Mouse (Mus musculus) heart, postnatal 36 days (tissue): Measurements from ENCODE around the gene Rnls. TPM values are rescaled to one million over a fixed set of nuclear protein-coding genes. Genes with fewer than 3 reads are reported as not detected.
"Not testable (repeated sequence)": the region's sequence is repeated elsewhere in the genome, so short reads cannot be mapped to it uniquely, and the experiment has no call there.

Experiments used
- DNase-seq, 2 experiments: peaks; one replicate each; pipeline ENCODE4 v3.0.0; 2021 to 2022
- intact Hi-C: fragments of 180-260 bp; cut with DNase I; formaldehyde crosslinking; loops from one replicate; pipeline ENCODE4 v1.15.1; 2025
- total RNA-seq, 2 experiments: library from RNA; stranded (reverse); gene quantifications; 2 replicates each; pipeline ENCODE4 v1.2.3; 2021

Gene Rnls
- total RNA-seq = 10 to 100 TPM; 14.3 to 16.2 TPM

DNA sequence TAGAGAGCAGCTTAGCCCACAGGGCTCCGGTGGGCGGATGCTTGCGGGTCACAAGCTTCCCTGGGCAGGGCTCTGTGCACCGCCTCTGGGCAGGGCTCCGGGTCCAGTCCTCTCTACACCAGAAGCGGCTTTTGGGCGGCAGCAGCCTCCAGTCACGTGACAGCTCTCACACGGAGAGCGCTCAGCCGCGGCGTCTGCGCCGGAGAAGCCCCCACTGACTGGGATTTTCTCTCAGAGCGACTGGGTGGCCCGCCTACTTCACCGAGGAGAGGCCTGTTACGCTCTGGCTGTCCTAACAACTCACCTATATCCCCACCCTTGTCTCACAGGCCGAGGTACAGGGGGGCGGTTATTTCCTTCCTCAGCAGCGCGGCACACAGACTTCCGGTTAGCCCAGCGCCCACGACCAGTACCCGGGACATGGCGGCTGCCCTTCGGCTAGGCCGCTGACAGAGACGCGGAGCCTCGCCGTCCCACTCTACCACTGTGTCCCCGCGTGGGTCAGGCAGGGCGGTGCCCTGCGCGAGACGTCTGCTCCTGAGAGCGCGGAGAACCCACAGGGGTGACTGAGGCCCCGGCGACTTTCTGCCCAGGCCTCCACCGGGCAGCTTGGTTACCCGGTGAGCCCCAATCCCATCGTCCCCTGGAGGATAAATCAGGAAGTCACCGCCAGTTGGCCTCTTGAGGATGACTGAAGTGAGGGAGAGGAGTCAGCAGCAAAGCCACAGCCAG lies at the start of gene Rnls:
TSS of gene Rnls (minus strand) at position 645 of the 732 bp plus-strand sequence.
- intact Hi-C loops = loop anchor here (10.0 kb wide), 1 partner anchor 193 kb away; no protein-coding TSS in a partner anchor
- peak; percentile 83 to 87 for DNase-seq

DNA sequence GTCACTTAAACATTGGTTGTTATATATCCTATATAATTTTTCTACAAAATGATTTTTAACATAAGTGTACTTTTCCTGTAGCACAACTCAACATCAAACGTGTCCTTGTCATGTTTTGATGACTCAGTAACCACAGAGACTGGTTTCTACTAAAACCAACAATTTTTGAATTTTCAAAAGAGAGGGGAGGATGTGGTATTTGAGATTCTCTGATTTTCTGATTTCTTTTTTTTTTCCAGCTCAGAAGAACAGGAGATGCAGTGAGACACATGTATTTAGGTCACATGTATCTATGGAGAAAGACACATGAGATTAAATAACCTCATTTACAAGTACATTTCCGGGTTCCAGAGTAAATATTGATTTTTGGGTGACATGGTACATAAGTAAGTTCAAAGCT lies 37.4 kb upstream of the Rnls start:
- no peak for DNase-seq

DNA sequence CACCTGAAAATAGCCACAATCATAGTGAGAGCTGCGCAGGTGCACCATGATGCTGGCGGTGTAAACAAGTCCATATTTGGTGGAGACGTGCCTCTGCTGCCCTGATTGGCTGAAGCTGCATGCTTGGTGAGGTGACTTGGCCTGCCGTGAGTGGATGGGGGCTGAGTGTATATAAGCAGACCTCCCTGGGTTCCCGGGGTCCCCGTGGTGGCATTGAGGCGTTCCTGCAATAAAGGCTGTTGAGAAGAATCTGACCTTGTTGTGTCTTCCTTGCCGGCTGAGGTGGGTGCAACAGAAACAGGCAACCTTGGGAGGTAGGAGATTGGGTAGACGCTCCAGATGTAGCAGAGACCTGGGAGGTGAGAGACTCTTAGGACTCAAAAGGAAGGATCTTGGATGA lies 27.3 kb upstream of the Rnls start:
- intact Hi-C loops, DNase-seq: not testable (repeated sequence)

More for the DNA sequence above, 37.4 kb upstream of the Rnls start:
- intact Hi-C loops = no loop called here

DNA sequence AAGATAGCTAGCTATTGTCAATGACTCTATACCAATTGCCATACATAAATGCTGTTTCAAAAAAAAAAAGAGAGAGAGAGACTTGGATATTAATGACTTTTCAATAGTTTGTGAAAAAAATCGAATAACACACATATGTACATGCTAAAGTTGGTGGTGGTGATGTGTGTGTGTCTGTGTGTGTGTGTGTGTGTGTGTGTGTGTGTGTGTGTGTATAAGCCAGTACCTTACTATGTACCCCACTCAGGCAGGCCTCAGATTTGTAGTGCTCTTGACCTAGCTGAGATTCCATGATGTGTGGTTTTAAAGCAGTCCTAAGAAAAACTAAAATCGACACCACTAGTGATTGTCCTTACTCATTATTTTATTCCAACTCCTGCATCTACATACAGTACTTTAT lies 11.3 kb downstream of the Rnls start:
- no peak for DNase-seq
- intact Hi-C loops = loop anchor here (5.0 kb wide), 1 partner anchor 641 kb away; no protein-coding TSS in a partner anchor

DNA sequence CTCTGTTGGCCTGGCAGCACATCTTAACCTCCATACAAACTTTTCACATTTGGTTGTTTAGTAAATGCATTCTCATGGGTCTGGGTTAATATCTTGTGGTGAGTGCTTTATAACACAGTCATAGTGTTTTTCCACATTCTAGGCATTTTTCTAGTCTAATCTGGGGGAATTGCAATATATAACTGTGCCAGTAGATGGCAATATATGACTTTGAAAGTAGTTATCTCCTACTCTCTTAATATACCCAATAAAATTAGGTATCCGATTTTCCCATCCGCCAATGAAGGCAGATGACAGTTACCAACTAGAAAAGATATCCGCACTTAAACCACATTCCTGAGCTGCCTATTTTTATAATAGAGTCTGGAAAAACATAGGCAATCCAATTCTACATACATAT lies 11.7 kb downstream of the Rnls start:
- intact Hi-C loops = loop anchor here (5.0 kb wide), 1 partner anchor 642 kb away; no protein-coding TSS in a partner anchor
- DNase-seq = no peak

DNA sequence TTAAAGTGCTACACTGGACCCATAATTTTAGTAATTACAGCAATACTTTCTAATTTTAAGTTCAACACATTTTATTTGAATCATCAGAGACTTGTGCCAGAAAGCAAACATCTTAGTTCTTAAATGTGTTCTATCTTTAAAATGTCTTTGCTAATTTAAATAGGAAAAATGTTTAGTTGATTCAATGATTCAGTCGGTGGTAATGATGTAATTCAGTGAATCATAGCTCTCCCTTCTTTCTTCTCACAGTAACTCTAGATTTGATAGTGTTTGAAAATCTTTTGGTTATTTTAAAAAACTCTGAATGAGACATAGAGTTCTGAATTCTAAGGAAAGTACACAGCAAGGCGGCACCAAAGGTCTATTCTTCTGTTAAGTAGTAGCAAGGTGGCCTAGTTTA lies 23.3 kb downstream of the Rnls start:
- intact Hi-C loops = loop anchor here (1.0 to 5.0 kb wide), 2 partner anchors 27 to 142 kb away; no protein-coding TSS in a partner anchor
- DNase-seq = no peak

DNA sequence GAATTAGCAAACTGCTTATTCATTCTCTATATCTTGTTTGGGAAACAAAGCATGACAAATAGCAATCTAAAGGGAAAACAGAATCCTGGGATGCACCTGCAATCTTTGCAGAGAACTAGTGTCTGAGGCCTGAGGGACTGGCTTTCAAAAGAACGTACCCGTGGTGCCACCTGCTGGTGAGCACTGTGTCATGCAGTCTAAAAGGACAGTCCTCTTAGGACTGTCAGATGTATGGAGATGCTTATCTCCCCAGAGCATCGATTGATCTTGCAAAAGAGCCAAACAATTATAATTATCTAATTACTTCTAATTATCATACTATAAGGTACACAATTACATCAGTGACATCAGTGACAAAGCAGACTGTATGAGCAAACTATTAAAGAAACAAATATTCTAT lies 25.4 kb downstream of the Rnls start:
- intact Hi-C loops = loop anchor here (1.0 to 5.0 kb wide), 2 partner anchors 139 to 651 kb away; no protein-coding TSS in a partner anchor
- DNase-seq = peak; percentile 55 to 73

DNA sequence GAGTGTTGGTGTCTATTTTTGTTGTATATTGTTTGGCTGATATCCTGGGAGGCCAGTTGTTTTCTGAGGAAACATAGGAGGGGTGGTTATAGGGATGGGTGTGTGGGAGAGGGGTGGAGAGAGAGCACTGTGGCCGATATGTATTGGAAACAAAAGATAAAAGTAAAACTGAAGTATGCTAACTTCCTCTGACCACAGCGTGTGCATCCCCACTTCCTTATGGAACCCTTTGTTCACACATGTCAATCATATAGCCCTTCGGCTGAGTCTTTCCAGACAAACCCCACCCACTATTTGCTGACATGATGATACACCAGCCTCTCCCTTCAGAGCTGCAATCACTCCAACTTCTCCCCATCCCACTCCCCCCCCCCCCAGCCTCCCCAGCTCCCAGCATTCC lies 35.1 kb downstream of the Rnls start:
- no peak for DNase-seq
- intact Hi-C loops = no loop called here

DNA sequence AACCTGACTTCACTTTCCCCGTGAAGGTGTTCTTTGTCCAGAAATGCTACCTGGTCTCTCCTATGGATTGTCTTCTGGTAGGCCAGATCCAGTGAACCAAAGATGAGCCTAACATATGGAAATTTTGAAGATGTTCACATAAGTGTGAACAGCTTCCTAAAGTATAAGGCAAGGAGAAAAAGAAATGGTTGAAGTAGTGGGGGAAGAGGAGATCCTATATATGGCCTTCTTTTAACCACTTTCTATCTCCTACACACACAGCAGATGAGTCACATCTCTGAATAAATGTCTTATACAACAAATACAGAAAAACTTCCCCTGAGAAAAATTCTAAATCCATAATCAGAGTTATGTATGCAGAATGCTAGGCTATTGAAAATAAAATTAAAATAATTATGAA lies 52.0 kb downstream of the Rnls start:
- intact Hi-C loops = no loop called here
- no peak for DNase-seq

DNA sequence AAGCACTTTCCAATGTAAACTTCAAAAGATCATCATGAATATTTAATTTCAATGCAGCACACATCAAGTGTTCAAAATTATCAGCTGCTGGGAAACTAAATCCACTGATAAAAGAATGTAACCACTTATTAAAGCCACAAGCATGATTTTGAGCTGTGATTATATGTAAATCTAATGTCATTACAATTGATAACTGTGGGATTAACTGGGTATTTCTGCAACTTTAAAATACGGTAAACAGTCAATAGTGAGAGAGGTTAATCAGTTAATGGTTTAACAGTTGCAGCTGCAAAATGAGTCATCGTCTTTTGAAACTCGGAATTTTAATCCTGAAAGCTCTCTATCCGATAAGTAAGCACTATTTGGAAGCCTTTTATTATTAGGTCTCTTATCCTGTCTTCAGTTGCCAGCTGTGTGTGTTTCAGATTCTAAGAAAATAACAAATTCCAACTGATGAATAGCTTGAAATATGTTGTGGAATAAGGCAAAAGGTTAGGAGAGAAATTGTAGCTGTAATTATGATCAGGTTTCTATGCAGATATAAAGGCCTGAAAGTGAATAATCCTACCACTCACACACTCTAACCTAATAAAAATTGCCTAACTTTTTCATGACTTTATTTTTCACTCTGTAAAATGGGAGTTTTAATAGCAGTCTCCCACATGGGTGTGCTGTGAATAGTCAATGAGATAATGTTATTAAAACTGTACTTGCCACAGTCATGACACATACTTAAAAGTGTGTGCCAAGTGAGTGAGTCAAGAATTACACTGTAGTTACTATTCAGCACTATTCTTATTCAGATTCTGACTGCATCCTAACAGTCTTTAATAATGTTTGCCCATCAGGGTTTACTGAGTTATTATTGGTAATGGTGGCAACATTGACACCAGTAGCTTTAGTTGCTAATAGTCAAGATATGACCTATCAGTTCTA lies 65.1 kb downstream of the Rnls start:
- no peak for DNase-seq
- intact Hi-C loops = no loop called here

DNA sequence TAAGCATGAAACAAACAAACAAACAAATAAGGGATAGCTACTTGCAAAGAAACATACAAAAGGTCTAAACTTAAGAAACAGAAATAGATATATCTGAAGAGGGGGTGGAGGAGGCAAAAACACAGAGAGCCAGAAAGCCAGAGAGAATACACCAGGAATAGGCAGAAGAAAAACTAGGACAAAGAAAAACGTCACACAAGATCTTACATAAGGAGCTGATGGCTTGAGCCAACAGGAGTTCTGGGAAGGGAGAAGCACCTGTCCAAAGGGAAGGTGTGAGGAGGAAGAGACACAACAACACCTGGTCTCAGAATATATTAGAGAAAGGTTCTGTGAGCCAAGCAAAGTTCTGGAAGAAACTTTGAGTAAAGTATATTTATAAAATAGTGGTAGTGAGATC lies 73.3 kb downstream of the Rnls start:
- intact Hi-C loops = no loop called here
- DNase-seq = no peak

DNA sequence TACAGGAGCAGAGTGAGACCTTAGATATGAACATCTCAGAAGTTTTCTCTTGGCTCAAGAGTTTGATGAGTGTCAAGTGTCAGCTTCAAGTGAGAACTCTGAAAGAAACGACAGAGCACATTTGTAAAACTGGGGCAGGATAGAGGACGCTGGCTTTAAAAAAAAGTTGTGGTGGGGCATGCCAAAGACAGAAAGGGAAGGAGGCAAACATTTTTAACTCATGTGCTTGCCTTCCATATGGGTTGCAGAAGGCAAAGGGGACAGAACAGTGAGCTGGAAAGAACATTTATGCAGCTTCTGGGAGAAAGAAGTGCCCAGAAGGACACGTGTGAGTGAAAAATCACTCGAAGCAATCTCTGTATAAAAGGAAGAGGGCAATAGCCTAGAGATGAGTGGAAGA lies 75.0 kb downstream of the Rnls start:
- intact Hi-C loops = no loop called here
- no peak for DNase-seq

DNA sequence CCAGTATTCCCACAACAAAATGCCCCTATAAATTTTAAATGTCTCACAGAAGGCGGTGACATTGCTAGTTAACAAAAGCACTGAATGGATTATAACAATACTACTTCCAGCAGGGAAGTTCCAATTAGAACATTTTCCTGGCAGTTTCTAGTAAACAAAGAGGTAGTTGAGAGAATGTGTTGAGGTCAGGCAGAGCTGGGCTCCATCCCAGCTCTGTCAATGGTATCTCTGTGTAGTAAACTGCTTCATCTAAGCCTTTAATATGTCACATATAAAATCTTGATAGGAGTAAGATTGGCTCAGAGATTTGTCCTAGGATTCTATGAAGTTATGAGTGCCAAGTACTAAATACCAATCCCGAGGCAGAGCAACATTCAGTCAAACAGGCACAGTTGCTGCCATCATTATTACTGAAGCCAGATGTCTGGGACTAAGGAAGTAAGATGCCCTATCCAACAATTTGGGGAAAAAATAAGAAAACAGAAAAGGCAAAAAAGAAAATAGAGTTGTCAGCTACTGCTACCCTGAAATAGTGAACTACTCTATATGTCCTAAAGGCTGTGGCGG lies 92.3 kb downstream of the Rnls start:
- no peak for DNase-seq
- intact Hi-C loops = no loop called here

DNA sequence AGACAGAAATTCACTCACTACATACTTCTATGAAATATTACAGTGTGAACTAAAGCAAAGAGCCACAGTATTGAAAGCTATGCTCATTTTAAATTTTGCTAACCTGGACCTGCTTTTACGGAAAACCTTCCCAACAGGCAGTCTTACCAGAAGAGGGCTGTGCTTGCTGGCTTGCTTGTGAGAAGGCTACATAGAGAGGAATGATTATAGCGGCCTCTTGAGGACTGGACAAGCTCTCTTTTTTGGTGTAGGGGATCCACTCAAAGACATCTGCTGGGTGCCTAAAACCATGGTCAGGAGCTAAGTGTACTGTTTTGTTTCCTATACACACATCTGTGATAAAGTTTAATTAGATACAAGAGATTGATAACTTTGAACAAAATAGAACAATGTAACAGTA lies 95.8 kb downstream of the Rnls start:
- intact Hi-C loops = no loop called here
- no peak for DNase-seq

DNA sequence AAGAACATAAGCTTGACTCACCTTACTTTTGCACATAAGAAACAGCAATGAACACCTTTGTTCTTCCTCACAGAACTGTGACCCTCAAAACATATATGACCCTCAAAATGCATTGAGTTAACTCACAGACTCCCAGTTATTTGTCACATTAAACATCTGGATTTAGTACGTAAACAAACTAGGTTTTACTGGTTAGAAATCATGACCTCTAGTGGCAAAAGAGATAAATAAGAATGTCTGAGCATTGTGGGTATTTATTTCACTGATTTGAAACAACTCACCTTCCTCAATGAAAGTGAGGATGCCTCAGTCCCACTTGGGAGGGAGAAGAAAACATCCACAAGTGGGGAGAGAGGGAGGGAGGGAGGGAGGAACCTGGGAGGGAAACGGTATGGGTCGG lies 109.1 kb downstream of the Rnls start:
- no peak for DNase-seq
- intact Hi-C loops = no loop called here

DNA sequence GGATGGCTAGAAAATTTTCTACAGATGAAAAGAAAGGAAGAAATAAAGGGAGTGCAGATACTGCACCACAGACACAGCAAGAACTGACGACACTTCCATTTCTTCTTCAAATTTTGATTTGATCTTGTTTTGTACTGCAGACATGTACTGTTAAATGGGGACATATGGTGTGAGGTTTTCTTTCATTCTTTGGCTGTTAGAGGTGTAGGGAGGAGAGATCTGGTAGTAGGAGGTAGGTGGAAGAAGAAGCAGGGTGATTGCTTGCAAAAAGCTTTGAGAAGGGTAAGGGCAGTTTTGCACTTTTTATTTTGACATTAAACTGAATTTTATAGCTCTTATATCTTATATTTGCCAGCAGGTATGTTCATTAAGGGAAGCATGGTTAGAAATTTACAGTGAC lies 115.7 kb downstream of the Rnls start:
- intact Hi-C loops = no loop called here
- no peak for DNase-seq

DNA sequence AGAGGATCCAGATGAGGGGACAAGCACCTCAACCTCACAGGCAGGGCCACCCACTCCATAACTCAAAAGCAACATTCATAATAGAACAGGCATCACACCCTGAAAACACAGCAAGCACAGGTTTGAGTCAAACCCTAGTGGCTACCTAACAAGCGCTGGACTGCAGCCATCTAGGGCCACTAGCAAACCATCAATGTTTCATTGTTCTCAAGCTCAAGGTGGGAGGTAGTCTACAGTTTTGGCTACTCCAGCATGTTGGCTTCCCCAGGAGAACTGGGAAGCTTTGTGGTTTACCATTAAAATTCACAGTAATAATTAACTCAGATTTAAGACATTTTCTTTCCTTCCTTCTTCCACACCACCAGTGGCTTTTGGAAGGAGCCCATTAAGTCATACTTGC lies 118.4 kb downstream of the Rnls start:
- intact Hi-C loops = no loop called here

DNA sequence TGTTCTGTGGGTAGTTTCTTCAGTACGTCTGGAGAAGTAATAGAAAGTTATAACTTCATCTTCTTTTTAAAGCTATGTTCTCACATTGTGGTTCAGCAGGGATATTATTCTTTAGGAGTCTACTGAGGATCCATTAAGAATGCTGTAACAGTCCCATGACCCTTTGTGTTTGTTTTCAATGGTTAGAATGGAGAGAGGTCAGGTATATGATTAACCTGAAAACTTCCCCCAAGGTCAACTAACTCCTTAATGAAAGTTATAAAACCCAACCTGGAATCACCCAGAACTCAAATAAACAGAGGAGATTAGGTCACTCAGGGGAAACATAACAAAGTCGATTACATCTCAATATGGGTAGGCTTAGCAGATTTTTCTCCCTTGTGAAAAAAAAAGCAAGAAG lies 120.5 kb downstream of the Rnls start:
- no peak for DNase-seq
- intact Hi-C loops = no loop called here

More for the DNA sequence above, 118.4 kb downstream of the Rnls start:
- DNase-seq = no peak

DNA sequence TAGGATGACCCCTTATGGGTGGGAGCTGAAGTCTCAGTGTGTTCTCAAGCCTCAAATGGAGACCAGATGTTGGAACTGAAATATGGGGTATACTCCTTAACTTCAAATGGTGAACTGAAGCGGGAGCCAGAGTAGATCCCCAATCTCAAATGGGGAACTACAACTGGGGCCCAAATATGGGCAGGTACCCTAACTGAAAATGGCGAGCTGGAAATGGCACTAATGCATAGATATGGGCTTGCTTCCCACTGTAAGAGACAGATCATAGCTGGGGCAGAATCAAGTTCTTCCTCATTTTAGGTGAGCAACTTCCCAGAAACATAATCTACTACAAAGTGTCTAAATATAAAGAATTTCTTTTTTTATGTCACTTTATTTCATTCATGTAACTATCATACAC lies 121.9 kb downstream of the Rnls start:
- DNase-seq = no peak
- intact Hi-C loops = no loop called here

DNA sequence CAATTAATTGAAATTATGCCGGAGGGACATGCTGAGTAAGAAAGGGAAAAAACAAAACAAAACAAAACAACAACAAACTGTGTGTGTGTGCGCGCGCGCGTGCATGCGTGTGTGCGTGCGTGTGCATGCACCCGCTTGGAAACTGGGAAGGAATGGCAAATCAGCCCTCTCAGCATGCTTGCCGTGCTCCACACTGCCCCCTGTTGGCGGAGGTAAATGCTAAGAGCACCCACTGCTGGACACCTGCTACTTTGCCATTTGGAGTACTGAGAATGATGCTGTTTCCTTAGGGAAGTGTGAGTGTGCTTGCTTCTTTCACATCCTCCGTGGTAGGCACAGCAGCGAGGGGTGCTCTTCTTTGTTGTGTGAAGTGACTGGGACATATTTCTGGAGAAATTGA lies 124.1 kb downstream of the Rnls start:
- DNase-seq = peak in 1 of 2 experiments; percentile 16
- intact Hi-C loops = no loop called here

DNA sequence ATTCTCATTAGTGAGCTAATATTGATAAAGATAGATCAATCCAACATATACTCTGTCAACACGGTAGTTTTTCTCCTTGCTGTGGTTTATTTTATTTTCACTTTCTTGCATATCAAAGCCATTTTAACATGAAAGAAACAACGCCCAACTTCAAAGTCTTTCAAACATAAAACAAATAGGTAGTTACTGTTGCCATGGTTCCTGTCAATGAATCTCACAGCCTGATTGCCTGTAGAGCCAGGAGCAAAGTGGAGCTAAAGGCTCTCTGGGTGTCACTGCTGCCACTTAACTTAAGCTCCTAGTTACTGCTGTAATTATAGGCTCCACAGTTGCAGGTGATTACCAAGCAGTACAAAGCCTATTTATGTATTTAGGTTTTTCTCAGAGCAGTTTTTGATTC lies 126.8 kb downstream of the Rnls start:
- intact Hi-C loops = no loop called here
- DNase-seq = no peak
